Mouse (Mus musculus): ENCODE results near the gene Ccar1. TPM values are rescaled to one million over a fixed set of nuclear protein-coding genes. Genes with fewer than 3 reads are reported as not detected.
A peak's percentile ranks its signal among the peaks of the same experiment; 100 is the strongest.
"Not testable (repeated sequence)": the region's sequence is repeated elsewhere in the genome, so short reads cannot be mapped to it uniquely, and the experiment has no call there.

Ccar1 gene
- 65.3 and 69.8 TPM in 2 replicates for total RNA-seq (2021)
- long read RNA-seq, partial matches to known transcripts = 21 of 32 reads
- long read RNA-seq, other reads (novel, unspliced or antisense) = 6 of 32 reads

DNA sequence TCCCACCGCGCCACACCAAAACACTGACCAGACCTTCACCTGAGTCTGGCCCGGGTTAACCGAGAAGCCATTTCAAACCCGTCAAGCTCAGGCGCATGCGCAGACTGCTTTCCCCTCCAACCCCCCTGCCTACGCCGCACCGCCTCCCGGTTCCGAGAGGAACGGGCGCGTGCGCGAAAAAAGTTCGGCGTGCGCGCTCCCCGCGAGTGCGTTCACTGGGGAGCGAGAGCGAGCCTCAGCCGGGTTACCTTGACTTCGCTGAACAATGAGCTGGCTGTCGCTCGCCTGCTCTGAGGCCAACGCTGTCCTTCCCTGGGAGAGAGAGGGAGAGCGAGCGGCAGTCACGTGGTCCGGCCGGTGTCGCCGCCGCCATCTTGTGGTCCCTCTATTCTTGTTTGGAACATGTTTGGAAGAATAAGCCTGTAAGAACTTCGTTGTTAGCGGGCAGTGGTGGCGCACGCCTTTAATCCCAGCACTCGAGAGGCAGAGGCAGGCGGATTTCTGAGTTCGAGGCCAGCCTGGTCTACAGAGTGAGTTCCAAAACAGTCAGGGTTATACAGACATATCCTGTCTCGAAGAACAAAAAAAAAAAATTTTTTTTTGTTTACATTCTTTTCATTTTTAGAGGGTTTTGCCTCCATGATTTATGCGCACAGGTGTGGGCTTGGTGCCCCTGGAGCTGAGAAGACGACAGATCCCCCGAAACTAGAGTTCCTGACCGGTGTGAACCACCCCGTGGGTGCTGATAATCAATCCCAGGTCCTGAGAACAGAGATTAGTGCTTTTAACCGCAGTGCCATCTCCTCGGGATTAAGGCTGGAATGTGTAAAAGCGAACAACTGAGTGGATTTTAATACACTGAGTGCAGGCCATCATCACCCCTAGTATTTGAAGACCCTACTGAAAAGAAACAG is at the start of gene Ccar1:
TSS of gene Ccar1 (minus strand) at position 110 of the 914 bp plus-strand sequence.
- DNase-seq = peak; percentile 100

DNA sequence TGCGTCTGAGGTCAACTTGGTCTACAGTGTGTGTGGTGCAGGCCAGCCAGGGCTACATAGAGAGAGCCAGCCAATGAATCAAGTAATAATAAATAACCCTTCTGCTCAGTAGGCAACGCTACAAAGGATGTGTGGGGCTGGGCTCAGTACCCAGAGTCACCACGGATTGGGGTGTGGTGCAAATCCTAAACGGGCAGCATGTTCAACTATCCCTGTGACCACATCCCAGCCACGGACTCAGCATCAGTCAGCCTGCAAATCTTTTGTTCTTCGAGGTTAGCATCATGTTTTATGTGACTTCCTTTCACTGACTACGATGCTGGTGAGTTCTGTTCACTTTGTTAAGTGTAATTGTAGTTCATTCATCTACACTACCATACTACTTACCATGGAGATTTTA is 48.6 kb upstream of the Ccar1 start:
- DNase-seq = no peak

GRCm38 (mm10) chr10:62837987-62838386 is 45.9 kb upstream of the Ccar1 start:
- DNase-seq = no peak

DNA sequence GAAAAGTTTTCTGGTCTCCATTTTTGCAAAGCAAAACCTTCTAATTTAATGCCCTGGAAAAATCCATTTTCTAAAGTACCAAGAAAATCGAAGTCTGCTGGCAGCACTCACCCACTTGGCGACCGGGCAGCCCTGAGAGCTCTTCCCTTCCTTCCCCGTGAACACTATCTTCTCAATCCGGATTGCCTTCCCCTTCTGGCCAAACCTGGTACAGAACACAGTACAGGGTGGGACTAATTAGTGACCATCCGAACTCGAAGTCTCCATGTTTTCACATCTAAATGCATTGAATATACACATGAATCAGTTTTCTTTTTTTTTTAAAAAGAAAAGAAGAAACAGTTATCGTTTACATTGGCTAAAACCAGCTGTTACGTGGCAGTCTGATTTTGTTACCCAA is 40.7 kb upstream of the Ccar1 start:
- DNase-seq = no peak

DNA sequence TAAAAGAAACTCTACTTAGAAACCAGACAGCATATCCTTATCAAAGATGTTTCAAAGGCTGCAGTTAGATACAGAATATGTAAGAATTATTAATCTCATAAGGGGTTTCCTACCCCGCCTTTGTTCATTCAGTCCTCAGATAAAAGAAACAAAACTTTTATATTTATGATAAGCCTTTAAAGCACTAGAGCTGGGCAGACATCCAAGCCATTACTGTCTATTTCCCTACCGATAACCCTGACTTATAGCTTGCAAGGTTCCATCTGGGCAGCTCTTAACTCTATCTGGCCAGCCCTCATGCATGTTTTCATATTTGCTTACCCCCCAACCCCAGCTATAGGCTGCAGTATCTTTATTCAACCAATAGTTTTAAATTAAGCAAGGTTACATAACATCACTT is 39.5 kb upstream of the Ccar1 start:
- no peak for DNase-seq

DNA sequence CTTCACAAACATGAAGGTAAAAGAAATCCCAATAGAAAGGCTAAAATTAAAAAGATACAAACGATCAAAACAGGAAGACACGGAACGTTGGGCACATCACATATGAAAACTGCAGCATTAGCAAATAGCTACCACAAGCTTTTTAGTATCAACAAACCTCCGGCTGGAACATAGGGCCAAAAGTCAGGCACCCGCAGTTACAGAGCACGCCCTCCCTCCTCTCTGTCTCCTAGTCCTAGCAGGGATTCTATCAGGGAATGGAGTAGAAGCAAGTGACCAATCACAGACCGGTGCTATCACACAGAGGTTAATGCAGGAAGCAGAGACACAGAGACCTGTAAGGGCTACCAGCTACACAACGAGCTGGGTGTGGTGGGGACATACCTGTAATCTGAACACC is 32.4 kb upstream of the Ccar1 start:
- DNase-seq = no peak

DNA sequence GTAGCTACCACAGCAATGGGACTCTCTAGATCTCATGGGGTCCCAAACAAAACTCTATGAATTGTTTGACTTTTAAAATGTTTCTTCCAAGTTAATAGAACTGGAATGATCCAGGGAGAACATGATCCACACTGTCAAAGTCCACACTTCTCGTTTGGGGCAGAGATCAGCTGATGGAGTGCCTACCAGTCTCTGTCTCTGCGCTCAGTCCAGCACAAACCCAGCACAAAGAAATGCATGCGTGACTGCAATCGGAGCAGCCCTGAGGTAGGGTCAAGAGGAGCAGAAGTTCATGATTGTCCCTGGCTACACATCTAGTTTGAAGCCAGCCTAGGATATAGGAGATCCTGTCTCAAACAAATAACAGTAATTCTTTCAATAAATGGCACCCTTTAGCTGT is 31.3 kb upstream of the Ccar1 start:
- no peak for DNase-seq

DNA sequence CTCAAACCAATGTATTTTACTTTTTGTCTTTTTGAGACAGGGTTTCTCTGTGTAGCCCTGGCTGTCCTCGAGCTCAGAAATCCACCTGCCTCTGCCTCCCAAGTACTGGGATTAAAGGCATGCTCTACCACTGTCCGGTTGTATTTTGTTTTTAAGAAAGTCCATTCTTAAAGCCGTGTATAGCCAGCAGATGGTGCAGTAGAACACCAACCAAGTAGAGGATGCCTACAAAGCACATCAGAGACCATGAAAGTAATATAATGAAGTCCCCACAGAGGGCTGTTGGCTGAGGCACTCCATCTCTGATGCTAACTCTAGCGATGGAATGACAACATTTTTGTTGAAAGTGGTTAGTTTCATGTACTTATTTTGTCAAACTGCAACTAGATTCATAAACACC is 17.9 kb upstream of the Ccar1 start:
- DNase-seq = no peak

- DNase-seq = no peak
Observed at GRCm38 (mm10) chr10:62808766-62809165, 16.7 kb upstream of the Ccar1 start.

DNA sequence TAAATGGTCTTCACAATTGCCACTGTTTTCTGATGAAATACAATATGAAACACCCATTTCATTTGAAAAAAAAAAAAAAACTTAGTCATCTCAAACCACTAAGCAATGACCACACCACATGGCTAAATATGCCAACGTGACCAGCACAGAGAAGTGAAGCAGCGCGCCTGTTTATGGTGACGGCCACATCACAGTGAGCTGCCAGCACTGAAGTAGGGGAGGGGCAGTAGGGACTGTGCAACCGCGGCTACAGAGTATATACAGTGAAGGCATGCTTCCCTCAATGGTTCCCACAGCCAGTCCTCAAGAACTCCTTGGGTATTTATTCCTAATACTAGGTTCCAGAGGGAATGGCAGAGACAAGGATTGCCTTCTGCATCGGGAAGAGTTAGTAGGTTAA is 16.2 kb upstream of the Ccar1 start:
- no peak for DNase-seq

DNA sequence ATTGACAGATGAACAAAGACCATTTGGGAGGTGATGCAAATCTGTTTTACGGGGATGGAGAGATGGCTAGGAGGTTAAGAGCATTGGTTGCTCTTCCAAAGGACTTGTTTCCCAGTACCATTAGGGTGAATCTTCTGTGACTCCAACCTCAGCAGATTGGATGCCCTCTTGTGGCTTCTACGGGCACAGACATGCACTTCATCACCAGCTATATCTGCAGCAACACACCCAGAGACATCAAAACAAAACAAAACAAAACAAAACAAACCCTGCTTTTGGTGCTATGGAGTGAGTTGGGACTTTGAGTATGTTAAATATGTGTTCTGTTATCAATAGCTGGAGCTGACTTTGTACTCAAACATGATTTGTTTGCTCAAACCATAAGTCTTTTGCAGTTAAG is 12.0 kb upstream of the Ccar1 start:
- DNase-seq = no peak

DNA sequence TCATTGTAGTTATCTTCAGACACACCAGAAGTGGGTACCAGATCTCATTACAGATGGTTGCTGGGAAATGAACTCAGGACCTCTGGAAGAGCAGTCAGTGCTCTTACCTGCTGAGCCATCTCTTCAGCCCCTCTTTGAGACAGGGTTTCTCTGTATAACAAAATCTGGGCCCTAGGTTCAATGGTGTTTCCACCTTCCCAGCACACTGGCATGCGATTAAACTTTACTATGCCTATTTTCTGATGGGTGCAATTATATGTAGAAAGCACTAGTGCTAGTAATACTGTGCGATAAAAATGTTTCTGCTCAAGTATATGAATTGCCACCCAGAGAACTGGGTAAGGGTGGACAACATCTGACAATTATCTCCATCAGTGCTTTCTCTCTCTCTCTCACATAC is 11.2 kb upstream of the Ccar1 start:
- no peak for DNase-seq

- DNase-seq = no peak
Observed at GRCm38 (mm10) chr10:62794221-62794620, 2.1 kb upstream of the Ccar1 start.

- no peak for DNase-seq
Observed at GRCm38 (mm10) chr10:62793091-62793453, 986 bp upstream of the Ccar1 start.

DNA sequence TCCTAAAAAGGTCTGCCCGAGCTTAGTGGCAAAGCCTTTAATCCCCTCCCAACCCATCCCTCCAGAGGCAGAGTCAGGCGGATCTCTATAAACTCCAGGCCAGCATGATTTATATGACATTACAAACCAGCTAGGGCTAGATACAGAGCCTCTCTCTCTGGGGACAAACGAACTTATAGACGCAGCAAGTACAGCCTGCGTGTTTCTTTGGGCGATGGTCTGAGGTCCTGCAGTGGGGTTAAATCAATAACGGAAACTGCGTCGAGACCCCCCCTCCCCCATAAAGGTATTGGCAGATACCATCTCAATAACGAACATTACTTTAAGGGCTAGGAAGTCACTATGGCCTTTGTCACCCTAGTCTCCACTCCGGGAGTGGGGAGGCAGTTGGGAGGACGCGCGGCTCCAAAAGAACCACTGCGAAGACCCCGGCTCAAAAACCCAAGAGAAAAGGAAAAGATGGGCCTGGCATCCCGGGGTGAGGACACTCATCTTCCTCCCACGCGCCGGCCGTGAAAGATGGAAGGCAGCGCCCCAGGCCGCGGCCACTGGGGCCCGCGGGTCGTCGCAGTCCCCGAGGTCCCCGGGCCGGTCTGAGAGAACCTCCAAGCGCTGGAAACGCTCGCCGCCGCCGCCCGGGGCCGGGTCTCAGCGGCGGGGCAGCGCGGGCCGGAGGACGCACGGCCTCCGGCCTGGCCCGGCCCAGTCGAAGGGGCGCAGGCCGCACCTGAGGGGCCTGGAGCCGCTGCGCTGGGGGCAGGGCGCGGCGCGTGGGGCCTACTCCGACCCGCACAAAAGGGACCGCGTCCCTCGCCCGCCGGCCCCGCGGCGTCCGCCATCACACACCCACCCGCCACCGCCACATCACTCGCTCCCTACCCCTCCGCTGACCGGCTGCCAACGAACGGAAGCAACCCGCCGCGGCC is 572 bp downstream of the Ccar1 start:
- DNase-seq = no peak

DNA sequence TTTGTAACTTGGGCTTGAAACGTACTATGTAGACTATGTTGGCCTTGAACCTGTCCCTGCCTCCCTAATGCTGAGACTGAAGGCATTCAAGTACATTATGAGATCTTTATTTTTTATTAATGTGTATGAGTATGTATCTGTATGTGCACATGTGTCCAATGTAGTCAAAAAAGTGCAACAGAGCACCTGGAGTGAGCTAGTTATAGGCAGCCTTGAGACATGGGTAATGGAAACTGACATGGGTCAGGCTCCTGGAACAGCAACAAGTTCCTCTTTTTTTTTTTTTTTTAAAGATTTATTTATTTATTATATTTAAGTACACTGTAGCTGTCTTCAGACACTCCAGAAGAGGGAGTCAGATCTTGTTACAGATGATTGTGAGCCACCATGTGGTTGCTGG is 10.3 kb downstream of the Ccar1 start:
- not testable (repeated sequence) for DNase-seq

DNA sequence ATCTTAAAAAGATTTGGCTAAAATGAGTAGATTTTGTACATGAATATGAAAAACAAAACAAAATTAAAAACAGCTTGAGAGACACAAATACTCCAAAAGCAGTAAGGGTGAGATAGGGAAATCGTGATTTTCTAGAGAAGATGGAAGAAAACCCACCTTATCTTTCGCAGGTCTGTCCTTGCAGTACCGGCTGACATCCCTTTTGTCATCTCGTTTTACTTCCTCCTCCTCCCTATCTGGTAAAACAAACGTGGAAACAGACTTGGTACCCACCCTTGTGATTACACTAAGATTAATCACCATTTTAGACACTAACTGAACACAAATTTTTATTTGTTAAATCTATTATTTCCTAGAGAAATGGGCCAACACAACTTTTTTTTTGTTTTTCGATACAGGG is 41.3 kb downstream of the Ccar1 start:
- DNase-seq = no peak

GRCm38 (mm10) chr10:62739961-62740737 is 51.9 kb downstream of the Ccar1 start:
- no peak for DNase-seq

DNA sequence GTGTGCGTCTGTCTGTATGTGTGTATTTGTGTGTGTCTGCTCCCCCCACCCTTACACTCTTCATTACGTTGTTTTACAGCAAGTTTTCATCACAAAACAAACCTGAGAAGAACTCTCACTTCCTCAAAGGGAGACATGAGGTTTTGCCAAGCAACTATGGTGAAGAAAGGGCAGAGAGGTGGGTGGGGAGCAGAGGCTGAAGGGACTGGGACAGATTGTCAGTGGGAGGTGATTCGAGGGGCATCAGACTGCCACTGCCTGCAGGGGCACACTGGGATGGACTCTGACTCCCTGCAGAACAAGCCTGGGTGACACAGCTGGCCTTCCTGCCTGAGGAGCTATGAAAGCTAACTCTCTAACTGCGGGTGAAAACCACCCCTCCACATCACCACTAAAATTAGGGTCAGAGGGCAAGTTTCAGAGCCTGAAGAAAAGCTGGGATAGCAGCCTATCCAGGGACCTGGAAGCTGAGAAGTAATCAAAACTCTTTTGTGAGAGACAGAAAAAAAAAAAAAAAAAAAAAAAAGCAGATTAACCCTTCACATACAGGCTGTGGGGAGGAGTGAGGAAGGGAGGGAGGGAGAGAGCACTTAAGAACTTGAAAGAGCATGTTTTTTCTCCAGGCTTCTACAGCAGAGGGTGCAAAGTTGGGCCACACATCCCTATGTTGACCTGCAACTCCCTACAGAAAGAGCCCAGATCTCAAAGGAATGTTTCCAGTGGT is 55.0 kb downstream of the Ccar1 start:
- no peak for DNase-seq

GRCm38 (mm10) chr10:62730826-62731225 is 61.3 kb downstream of the Ccar1 start:
- no peak for DNase-seq
